Mouse (Mus musculus) hindbrain, embryonic 14.5 days (tissue): ENCODE data around the gene Rps27l. TPM values are rescaled to one million over a fixed set of nuclear protein-coding genes. Genes with fewer than 3 reads are reported as not detected.

Source experiments
- ATAC-seq: fragments of 200-750 bp; cut with Nextera tagmentation; 2 replicates; pipeline ENCODE4 v1.8.0; 2017; ENCODE audit warnings: moderate number of reproducible peaks, mild to moderate bottlenecking, moderate TSS enrichment, moderate library complexity; ENCODE audit not compliant: low FRiP score
- DNase-seq: peaks from one replicate; pipeline ENCODE4 v3.0.0-alpha.2; 2015; ENCODE audit warnings: low spot score
- H3K27ac ChIP-seq: fragments of 300-500 bp; sonication (generic); 2 replicates; pipeline ENCODE4 v1.5.1; 2014; ENCODE audit warnings: mild to moderate bottlenecking, moderate library complexity
- H3K27me3 ChIP-seq: fragments of 300-500 bp; sonication (generic); 2 replicates; pipeline ENCODE4 v1.6.1; 2014; ENCODE audit warnings: mild to moderate bottlenecking, low read length, mixed read lengths; ENCODE audit not compliant: control insufficient read depth, insufficient read depth
- H3K36me3 ChIP-seq: fragments of 300-500 bp; sonication (generic); replicated peaks from 2 replicates; pipeline ENCODE4 v1.6.1; 2014; ENCODE audit not compliant: control insufficient read depth, insufficient read depth
- H3K4me1 ChIP-seq: fragments of 300-500 bp; sonication (generic); replicated peaks from 2 replicates; pipeline ENCODE4 v1.6.1; 2014; ENCODE audit warnings: antibody characterized with exemption, low read length, mixed read lengths; ENCODE audit not compliant: control insufficient read depth, insufficient read depth
- H3K4me2 ChIP-seq: fragments of 300-500 bp; sonication (generic); replicated peaks from 2 replicates; pipeline ENCODE4 v1.6.1; 2014; ENCODE audit warnings: mild to moderate bottlenecking, moderate library complexity
- H3K4me3 ChIP-seq: fragments of 300-500 bp; sonication (generic); replicated peaks from 2 replicates; pipeline ENCODE4 v1.5.1; 2014; ENCODE audit warnings: mild to moderate bottlenecking, low read length
- H3K9ac ChIP-seq: fragments of 300-500 bp; sonication (generic); 2 replicates; pipeline ENCODE4 v1.6.1; 2014
- H3K9me3 ChIP-seq: fragments of 300-500 bp; sonication (generic); 2 replicates; pipeline ENCODE4 v1.6.1; 2016; ENCODE audit warnings: low read length; ENCODE audit not compliant: control insufficient read depth
- WGBS: fragments of 180-500 bp; shearing (Covaris S2); extraction: QIAGEN DNeasy Blood & Tissue Kit; methylation state at CpG from one replicate; pipeline ENCODE4 v1.1.7; 2014; 5-methylcytosine and 5-hydroxymethylcytosine counted together
- polyA plus RNA-seq: library from polyadenylated mRNA; unstranded; fragments of >200 nt; fragmentation: Nextera tagmentation; extraction: Ambion mirVana; gene quantifications from 2 replicates; pipeline ENCODE4 v1.2.1, GENCODE M21; 2014

The Rps27l gene
- polyA plus RNA-seq, 1 experiment from 2014 or later, result 261 TPM

GRCm38 (mm10) chr9:66967492-66967891 lies 21.6 kb downstream of the Rps27l start:
- DNase-seq (no peak), ATAC-seq (no peak)
- no peak overlapping the region for H3K4me2 ChIP-seq
- H3K27me3 ChIP-seq, result no peaks in the 10 kb centered on the region
- H3K36me3 ChIP-seq, result peaks cover 61% of the 10 kb centered on the region
- no peaks in the 10 kb centered on the region for H3K9me3 ChIP-seq
- H3K4me1 ChIP-seq, result no peaks in the 10 kb centered on the region
- 86% methylated on average over 8 of the region's 8 CpGs for WGBS
- no peak overlapping the region for H3K4me3 ChIP-seq
- H3K27ac ChIP-seq, result no peak overlapping the region
- no peak overlapping the region for H3K9ac ChIP-seq

- DNase-seq (no peak), ATAC-seq (no peak)
- no peak overlapping the region for H3K4me2 ChIP-seq
- peaks cover 11% of the 10 kb centered on the region for H3K4me1 ChIP-seq
- H3K36me3 ChIP-seq, result peaks cover 55% of the 10 kb centered on the region
- no peak overlapping the region for H3K9ac ChIP-seq
- no peak overlapping the region for H3K4me3 ChIP-seq
- H3K9me3 ChIP-seq, result no peaks in the 10 kb centered on the region
- no peak overlapping the region for H3K27ac ChIP-seq
- WGBS, result 84% methylated on average over 8 of the region's 8 CpGs
- no peaks in the 10 kb centered on the region for H3K27me3 ChIP-seq
These were observed 25.2 kb downstream of the Rps27l start for GRCm38 (mm10) chr9:66971116-66971515.

- ATAC-seq, result peak; percentile 81
- Histone ChIP-seq H3K4me3 (peak overlapping the region; percentile 63), H3K9ac (peak overlapping the region; percentile 74), H3K36me3 (peaks cover 25% of the 10 kb centered on the region), H3K9me3 (no peaks in the 10 kb centered on the region), H3K4me2 (peak overlapping the region; percentile 58), H3K27ac (peak overlapping the region; percentile 86), H3K4me1 (peaks cover 11% of the 10 kb centered on the region), H3K27me3 (no peaks in the 10 kb centered on the region)
- WGBS, result under 1% methylated on average over 36 of the region's 41 CpGs
- DNase-seq, result peak; percentile 68
These were observed 28.9 kb downstream of the Rps27l start for GRCm38 (mm10) chr9:66974721-66975225.

- under 1% methylated on average over 29 of the region's 32 CpGs for WGBS
- peak; percentile 98 for ATAC-seq
These were observed 29.4 kb downstream of the Rps27l start, which contains the start of gene Lactb for GRCm38 (mm10) chr9:66975239-66975645. Lactb (minus strand) TSS chr9:66975484.

GRCm38 (mm10) chr9:66977121-66977520 lies 31.2 kb downstream of the Rps27l start:
- Histone ChIP-seq H3K9ac (no peak overlapping the region), H3K4me1 (peaks cover 11% of the 10 kb centered on the region), H3K4me3 (no peak overlapping the region), H3K36me3 (peaks cover 7% of the 10 kb centered on the region; the same call in 1 of the 2 replicates), H3K27ac (no peak overlapping the region), H3K27me3 (no peaks in the 10 kb centered on the region), H3K4me2 (no peak overlapping the region), H3K9me3 (no peaks in the 10 kb centered on the region)
- 79% methylated on average over 5 of the region's 5 CpGs for WGBS
- DNase-seq (no peak), ATAC-seq (no peak)

More at GRCm38 (mm10) chr9:66975239-66975645, 29.4 kb downstream of the Rps27l start, which contains the start of gene Lactb:
- peak within 1 kb of the TSS; percentile 58 for H3K4me2 ChIP-seq
- H3K4me1 ChIP-seq, result peaks cover 11% of the 10 kb centered on the region
- H3K9ac ChIP-seq, result peak within 1 kb of the TSS; percentile 74
- H3K27ac ChIP-seq, result peak within 1 kb of the TSS; percentile 86
- H3K9me3 ChIP-seq, result no peaks in the 10 kb centered on the region
- H3K36me3 ChIP-seq, result peaks cover 21% of the 10 kb centered on the region
- peak; percentile 91 for DNase-seq
- H3K4me3 ChIP-seq, result peak within 1 kb of the TSS; percentile 63
- no peaks in the 10 kb centered on the region for H3K27me3 ChIP-seq

- Histone ChIP-seq H3K27ac (no peak overlapping the region), H3K4me1 (peaks cover 11% of the 10 kb centered on the region), H3K36me3 (peaks cover 5% of the 10 kb centered on the region; the same call in 1 of the 2 replicates), H3K4me2 (no peak overlapping the region), H3K9ac (no peak overlapping the region), H3K9me3 (no peaks in the 10 kb centered on the region), H3K27me3 (no peaks in the 10 kb centered on the region), H3K4me3 (no peak overlapping the region)
- DNase-seq (no peak), ATAC-seq (no peak)
- WGBS, result 93% methylated on average over 1 of the region's 1 CpGs
These were observed 32.1 kb downstream of the Rps27l start for GRCm38 (mm10) chr9:66977982-66978381.

GRCm38 (mm10) chr9:66978468-66978867 lies 32.6 kb downstream of the Rps27l start:
- H3K4me2 ChIP-seq, result no peak overlapping the region
- no peaks in the 10 kb centered on the region for H3K27me3 ChIP-seq
- no peak overlapping the region for H3K4me3 ChIP-seq
- no peak overlapping the region for H3K9ac ChIP-seq
- 83% methylated on average over 1 of the region's 1 CpGs for WGBS
- DNase-seq (no peak), ATAC-seq (no peak)
- no peak overlapping the region for H3K27ac ChIP-seq
- peaks cover 11% of the 10 kb centered on the region for H3K4me1 ChIP-seq
- H3K36me3 ChIP-seq, result peaks cover under 1% of the 10 kb centered on the region; the same call in 1 of the 2 replicates
- no peaks in the 10 kb centered on the region for H3K9me3 ChIP-seq

GRCm38 (mm10) chr9:66980458-66980857 lies 34.6 kb downstream of the Rps27l start:
- Histone ChIP-seq H3K9ac (no peak overlapping the region), H3K4me2 (no peak overlapping the region), H3K9me3 (no peaks in the 10 kb centered on the region), H3K27ac (no peak overlapping the region), H3K4me3 (no peak overlapping the region), H3K4me1 (peaks cover 6% of the 10 kb centered on the region; the same call in 1 of the 2 replicates), H3K27me3 (no peaks in the 10 kb centered on the region), H3K36me3 (no peaks in the 10 kb centered on the region)
- WGBS, result 12% methylated on average over 5 of the region's 5 CpGs
- no peak for ATAC-seq
- peak; percentile 76 for DNase-seq

- Histone ChIP-seq H3K27me3 (no peaks in the 10 kb centered on the region), H3K4me3 (no peak overlapping the region), H3K9me3 (no peaks in the 10 kb centered on the region), H3K9ac (no peak overlapping the region), H3K4me1 (no peaks in the 10 kb centered on the region), H3K36me3 (no peaks in the 10 kb centered on the region), H3K27ac (no peak overlapping the region), H3K4me2 (no peak overlapping the region)
- WGBS, result 80% methylated on average over 7 of the region's 7 CpGs
- ATAC-seq (no peak), DNase-seq (no peak)
These were observed 36.2 kb downstream of the Rps27l start for GRCm38 (mm10) chr9:66982085-66982484.
